Mouse (Mus musculus): ENCODE results near the gene Med12l. TPM values are rescaled to one million over a fixed set of nuclear protein-coding genes. Genes with fewer than 3 reads are reported as not detected.
A peak's percentile ranks its signal among the peaks of the same experiment; 100 is the strongest.

The Med12l gene
- polyA plus RNA-seq, 1 experiment from 2014 or later, result 3.5 TPM

DNA sequence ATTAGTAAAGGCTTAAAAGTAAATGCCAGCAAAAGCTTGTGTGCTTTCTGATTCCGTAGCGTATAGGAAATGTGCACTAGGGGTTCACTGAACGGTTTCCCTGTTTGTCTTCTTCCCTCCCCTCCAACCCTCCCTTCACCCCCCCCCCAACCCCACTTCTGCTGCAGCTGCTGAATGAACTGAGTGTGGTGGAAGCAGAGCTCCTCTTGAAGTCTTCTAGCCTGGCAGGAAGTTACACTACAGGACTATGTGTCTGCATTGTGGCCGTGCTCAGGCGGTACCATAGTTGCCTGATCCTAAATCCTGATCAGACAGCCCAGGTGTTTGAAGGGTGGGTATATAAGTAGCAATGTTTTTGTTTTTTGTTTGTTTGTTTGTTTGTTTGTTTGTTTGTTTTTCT is 229.3 kb downstream of the Med12l start:
- H3K4me2 ChIP-seq (ENCODE audit: low read depth), result no peak overlapping the region
- DNase-seq (ENCODE audit: low spot score) (no peak), ATAC-seq (ENCODE audit: insufficient read depth, low FRiP score, low TSS enrichment) (no peak)
- no peaks in the 10 kb centered on the region for H3K27me3 ChIP-seq (ENCODE audit: control insufficient read depth, insufficient read depth, low read length)
- no peaks in the 10 kb centered on the region for H3K4me1 ChIP-seq (ENCODE audit: control insufficient read depth, insufficient read depth, low read length)
- WGBS, result 81% methylated on average over 5 of the region's 5 CpGs
- H3K4me3 ChIP-seq (ENCODE audit: low read depth, low read length), result no peak overlapping the region
- H3K36me3 ChIP-seq (ENCODE audit: control insufficient read depth, insufficient read depth, low read length), result no peaks in the 10 kb centered on the region
- H3K9me3 ChIP-seq (ENCODE audit: control insufficient read depth, low read length), result no peaks in the 10 kb centered on the region
- no peak overlapping the region for H3K27ac ChIP-seq (ENCODE audit: low read depth, low read length)
- no peak overlapping the region for H3K9ac ChIP-seq (ENCODE audit: low read length)

DNA sequence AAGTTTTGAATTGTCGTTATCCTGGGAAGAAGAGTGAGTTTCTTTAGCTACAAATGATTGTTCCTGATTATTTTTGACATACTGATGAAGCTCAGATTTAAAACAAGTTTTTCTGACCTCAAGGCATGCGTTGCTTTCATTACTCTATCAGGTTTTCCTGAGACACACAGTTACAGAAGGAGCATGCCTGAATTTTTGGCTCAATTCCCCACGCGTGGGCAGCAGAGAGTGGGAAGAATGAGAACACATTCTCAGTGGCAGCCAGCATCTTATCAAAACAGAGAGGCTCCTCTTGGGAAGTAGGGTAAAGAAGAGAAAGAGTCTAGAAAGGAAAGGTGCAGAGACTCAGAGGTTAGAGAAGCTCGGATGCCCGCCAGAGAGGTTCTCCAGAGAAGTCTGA is 237.8 kb downstream of the Med12l start:
- no peak overlapping the region for H3K9ac ChIP-seq (ENCODE audit: low read length)
- no peak overlapping the region for H3K4me2 ChIP-seq (ENCODE audit: low read depth)
- no peaks in the 10 kb centered on the region for H3K27me3 ChIP-seq (ENCODE audit: control insufficient read depth, insufficient read depth, low read length)
- no peaks in the 10 kb centered on the region for H3K9me3 ChIP-seq (ENCODE audit: control insufficient read depth, low read length)
- no peak overlapping the region for H3K27ac ChIP-seq (ENCODE audit: low read depth, low read length)
- 84% methylated on average over 6 of the region's 6 CpGs for WGBS
- no peaks in the 10 kb centered on the region for H3K4me1 ChIP-seq (ENCODE audit: control insufficient read depth, insufficient read depth, low read length)
- ATAC-seq (ENCODE audit: insufficient read depth, low FRiP score, low TSS enrichment) (no peak), DNase-seq (ENCODE audit: low spot score) (no peak)
- no peak overlapping the region for H3K4me3 ChIP-seq (ENCODE audit: low read depth, low read length)
- no peaks in the 10 kb centered on the region for H3K36me3 ChIP-seq (ENCODE audit: control insufficient read depth, insufficient read depth, low read length)

DNA sequence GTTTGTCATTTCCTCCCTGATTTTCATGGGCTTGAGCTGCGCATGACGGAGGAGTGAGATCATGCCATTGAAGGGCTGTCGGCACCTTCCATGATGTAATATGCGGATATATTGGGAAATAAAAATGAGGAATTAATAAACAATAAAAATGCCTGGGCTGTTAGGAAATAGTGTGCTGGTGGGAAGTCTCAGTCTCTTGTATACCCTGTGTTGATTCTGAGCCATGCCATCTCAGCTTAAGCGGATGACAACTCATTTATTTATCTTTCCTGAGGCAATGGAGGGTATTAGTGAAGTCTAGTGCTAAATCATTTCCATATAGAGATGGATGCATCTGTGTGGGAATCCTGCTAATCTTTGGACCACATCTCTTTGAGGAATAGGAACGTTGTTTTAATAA is 242.4 kb downstream of the Med12l start:
- no peaks in the 10 kb centered on the region for H3K9me3 ChIP-seq (ENCODE audit: control insufficient read depth, low read length)
- no peak overlapping the region for H3K4me3 ChIP-seq (ENCODE audit: low read depth, low read length)
- WGBS, result 92% methylated on average over 6 of the region's 6 CpGs
- ATAC-seq (ENCODE audit: insufficient read depth, low FRiP score, low TSS enrichment) (no peak), DNase-seq (ENCODE audit: low spot score) (no peak)
- H3K27me3 ChIP-seq (ENCODE audit: control insufficient read depth, insufficient read depth, low read length), result no peaks in the 10 kb centered on the region
- no peaks in the 10 kb centered on the region for H3K4me1 ChIP-seq (ENCODE audit: control insufficient read depth, insufficient read depth, low read length)
- no peak overlapping the region for H3K9ac ChIP-seq (ENCODE audit: low read length)
- no peak overlapping the region for H3K27ac ChIP-seq (ENCODE audit: low read depth, low read length)
- no peaks in the 10 kb centered on the region for H3K36me3 ChIP-seq (ENCODE audit: control insufficient read depth, insufficient read depth, low read length)
- no peak overlapping the region for H3K4me2 ChIP-seq (ENCODE audit: low read depth)

DNA sequence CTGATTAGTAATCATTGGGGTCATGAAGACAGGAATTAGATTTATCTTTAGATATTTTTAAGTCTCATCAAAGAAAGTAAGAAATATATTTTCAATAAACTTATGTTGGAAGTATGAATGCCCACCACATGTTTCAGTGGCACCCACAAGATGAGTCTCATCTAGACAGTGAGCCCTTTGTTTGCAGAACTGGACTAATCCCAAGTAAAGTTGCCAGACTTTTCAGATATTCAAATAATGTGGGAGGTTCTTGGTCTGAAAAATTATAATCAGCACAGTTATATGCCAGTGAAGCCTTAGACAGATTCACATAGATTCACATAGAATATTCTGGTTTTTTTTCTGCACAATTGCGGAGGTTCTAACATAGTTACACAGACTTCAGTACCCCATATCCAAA is 244.8 kb downstream of the Med12l start:
- Histone ChIP-seq H3K4me2 (ENCODE audit: low read depth) (no peak overlapping the region), H3K9ac (ENCODE audit: low read length) (no peak overlapping the region), H3K9me3 (ENCODE audit: control insufficient read depth, low read length) (no peaks in the 10 kb centered on the region), H3K27me3 (ENCODE audit: control insufficient read depth, insufficient read depth, low read length) (no peaks in the 10 kb centered on the region), H3K4me3 (ENCODE audit: low read depth, low read length) (no peak overlapping the region), H3K4me1 (ENCODE audit: control insufficient read depth, insufficient read depth, low read length) (no peaks in the 10 kb centered on the region), H3K36me3 (ENCODE audit: control insufficient read depth, insufficient read depth, low read length) (no peaks in the 10 kb centered on the region), H3K27ac (ENCODE audit: low read depth, low read length) (no peak overlapping the region)
- 97% methylated on average over 1 of the region's 1 CpGs for WGBS
- ATAC-seq (ENCODE audit: insufficient read depth, low FRiP score, low TSS enrichment) (no peak), DNase-seq (ENCODE audit: low spot score) (no peak)

DNA sequence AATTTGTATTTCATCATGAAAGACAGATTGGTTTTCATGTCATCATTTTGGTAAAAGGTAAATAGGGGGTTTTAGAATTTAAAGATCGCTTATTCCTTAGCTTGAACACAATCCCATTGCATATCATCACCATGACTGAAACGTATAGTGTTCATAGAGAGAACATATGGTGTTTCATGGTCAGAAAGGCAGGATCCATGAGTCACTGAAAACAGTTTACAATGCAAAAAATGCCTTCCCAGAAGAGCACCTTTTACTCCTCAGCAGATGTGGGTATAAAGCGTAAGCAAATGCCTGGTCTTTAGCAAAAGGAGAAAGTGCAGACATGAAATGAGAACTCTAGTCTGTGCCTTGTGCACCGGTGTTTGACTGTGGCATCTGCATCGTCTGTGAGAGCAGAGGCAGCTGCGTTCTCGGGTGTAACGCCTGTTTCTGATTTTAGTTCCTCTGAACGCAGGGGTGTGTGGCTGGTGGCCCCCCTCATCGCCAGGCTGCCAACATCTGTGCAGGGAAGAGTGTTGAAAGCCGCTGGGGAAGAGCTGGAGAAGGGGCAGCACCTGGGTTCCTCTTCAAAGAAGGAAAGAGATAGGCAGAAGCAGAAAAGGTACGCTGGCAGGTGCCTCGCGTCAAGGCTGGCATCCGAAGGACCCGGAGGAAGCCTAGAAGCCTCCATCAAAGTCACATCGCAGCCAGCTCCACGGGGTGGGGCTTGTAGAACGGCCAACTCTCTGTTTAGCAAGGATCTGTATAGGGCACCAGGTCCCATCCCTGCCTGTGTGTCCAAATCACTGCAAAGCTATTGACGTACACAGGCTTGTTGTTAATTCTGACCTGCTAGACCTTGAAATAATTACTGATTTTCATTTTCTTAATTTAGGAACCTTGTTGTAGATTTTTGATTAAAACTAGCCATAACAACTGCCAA is 252.4 kb downstream of the Med12l start:
- Histone ChIP-seq H3K4me3 (ENCODE audit: low read depth, low read length) (no peak overlapping the region), H3K36me3 (ENCODE audit: control insufficient read depth, insufficient read depth, low read length) (no peaks in the 10 kb centered on the region), H3K9me3 (ENCODE audit: control insufficient read depth, low read length) (no peaks in the 10 kb centered on the region), H3K27me3 (ENCODE audit: control insufficient read depth, insufficient read depth, low read length) (no peaks in the 10 kb centered on the region), H3K4me2 (ENCODE audit: low read depth) (no peak overlapping the region), H3K27ac (ENCODE audit: low read depth, low read length) (no peak overlapping the region), H3K9ac (ENCODE audit: low read length) (no peak overlapping the region), H3K4me1 (ENCODE audit: control insufficient read depth, insufficient read depth, low read length) (peaks cover 10% of the 10 kb centered on the region)
- DNase-seq (ENCODE audit: low spot score) (no peak), ATAC-seq (ENCODE audit: insufficient read depth, low FRiP score, low TSS enrichment) (no peak)
- WGBS, result 83% methylated on average over 20 of the region's 20 CpGs

DNA sequence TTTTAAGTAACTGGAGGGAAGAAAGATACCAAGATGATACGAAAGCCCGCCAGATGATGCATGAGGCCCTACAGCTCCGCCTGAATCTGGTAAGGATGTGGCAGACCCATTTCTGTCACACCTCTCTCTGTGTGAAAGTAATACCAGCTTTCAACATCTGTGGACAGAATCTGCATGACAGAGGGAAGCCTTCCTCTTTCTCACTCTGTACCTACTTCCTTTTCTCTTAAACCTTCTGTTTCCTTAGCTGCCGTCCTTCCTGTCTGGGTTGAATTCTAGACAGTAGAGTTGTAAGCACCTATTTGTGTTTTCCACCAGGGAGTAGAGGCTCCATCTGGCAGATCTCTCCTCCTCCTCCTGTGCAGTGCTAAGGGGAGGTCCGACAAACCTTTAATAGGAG is 255.1 kb downstream of the Med12l start:
- no peaks in the 10 kb centered on the region for H3K36me3 ChIP-seq (ENCODE audit: control insufficient read depth, insufficient read depth, low read length)
- DNase-seq (ENCODE audit: low spot score) (no peak), ATAC-seq (ENCODE audit: insufficient read depth, low FRiP score, low TSS enrichment) (no peak)
- H3K4me3 ChIP-seq (ENCODE audit: low read depth, low read length), result no peak overlapping the region
- H3K27me3 ChIP-seq (ENCODE audit: control insufficient read depth, insufficient read depth, low read length), result no peaks in the 10 kb centered on the region
- WGBS, result 50% methylated on average over 5 of the region's 5 CpGs
- H3K27ac ChIP-seq (ENCODE audit: low read depth, low read length), result no peak overlapping the region
- no peaks in the 10 kb centered on the region for H3K9me3 ChIP-seq (ENCODE audit: control insufficient read depth, low read length)
- H3K4me1 ChIP-seq (ENCODE audit: control insufficient read depth, insufficient read depth, low read length), result peaks cover 10% of the 10 kb centered on the region
- no peak overlapping the region for H3K4me2 ChIP-seq (ENCODE audit: low read depth)
- no peak overlapping the region for H3K9ac ChIP-seq (ENCODE audit: low read length)

DNA sequence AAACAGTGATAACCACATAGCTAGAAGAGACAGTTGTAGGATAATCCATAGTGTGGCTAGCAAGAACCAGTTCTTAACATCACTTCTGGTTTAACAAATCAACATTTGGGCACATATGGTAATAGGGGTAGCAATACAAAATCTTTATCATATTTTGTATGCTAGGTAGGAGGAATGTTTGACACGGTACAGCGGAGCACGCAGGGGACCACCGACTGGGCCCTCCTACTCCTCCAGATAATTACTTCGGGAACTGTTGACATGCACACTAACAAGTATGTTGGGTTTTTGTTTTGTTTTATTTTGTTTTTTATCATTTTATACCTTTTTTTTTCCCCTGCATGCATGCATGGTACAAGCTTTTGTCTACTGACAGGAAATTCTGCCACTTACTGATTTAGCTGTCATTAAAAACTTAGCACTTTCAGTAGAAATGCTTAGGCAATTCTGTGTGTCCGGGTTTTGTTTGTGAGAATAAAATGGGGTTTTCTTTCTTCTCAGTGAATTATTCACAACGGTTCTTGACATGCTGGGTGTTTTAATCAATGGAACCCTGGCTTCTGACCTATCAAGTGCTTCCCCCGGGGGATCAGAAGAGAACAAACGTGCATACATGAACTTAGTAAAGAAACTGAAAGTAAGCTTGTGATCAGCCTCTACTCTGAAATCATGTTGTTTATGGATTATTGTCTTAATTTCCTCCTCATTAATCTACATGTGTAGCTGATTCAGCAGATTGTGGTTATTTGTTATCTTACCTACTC is 256.3 kb downstream of the Med12l start:
- Histone ChIP-seq H3K4me3 (ENCODE audit: low read depth, low read length) (no peak overlapping the region), H3K4me2 (ENCODE audit: low read depth) (no peak overlapping the region), H3K4me1 (ENCODE audit: control insufficient read depth, insufficient read depth, low read length) (peaks cover 10% of the 10 kb centered on the region), H3K9ac (ENCODE audit: low read length) (no peak overlapping the region), H3K27me3 (ENCODE audit: control insufficient read depth, insufficient read depth, low read length) (no peaks in the 10 kb centered on the region), H3K27ac (ENCODE audit: low read depth, low read length) (no peak overlapping the region), H3K9me3 (ENCODE audit: control insufficient read depth, low read length) (no peaks in the 10 kb centered on the region), H3K36me3 (ENCODE audit: control insufficient read depth, insufficient read depth, low read length) (no peaks in the 10 kb centered on the region)
- WGBS, result 41% methylated on average over 9 of the region's 9 CpGs
- DNase-seq (ENCODE audit: low spot score), result no peak
- peak; percentile 60; the same call in 1 of the 2 replicates for ATAC-seq (ENCODE audit: insufficient read depth, low FRiP score, low TSS enrichment)

DNA sequence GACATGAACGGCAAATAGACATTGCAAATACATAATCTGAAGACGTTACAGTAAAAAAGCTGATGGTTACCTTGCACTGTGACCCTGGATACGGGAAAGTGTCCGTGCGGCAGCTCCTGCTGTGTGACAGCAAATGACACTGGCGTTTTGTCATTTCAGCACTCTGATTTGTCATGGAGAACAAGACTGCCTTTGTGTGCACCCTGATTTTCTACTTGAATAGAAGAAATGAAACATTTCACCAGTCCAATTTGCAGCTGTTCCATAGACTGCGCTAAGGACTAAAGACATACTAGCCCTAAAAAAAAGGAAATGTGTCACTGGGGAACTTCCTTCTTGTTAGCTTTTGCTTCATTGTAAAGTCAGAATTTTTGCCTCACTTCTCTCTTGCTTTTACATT is 257.1 kb downstream of the Med12l start, which contains the start of gene P2ry12:
TSS of gene P2ry12 (minus strand) at position 168 of the 400 bp plus-strand sequence.
- Histone ChIP-seq H3K4me1 (ENCODE audit: control insufficient read depth, insufficient read depth, low read length) (peaks cover 10% of the 10 kb centered on the region), H3K27ac (ENCODE audit: low read depth, low read length) (no peak within 1 kb of the TSS), H3K4me2 (ENCODE audit: low read depth) (no peak within 1 kb of the TSS), H3K27me3 (ENCODE audit: control insufficient read depth, insufficient read depth, low read length) (no peaks in the 10 kb centered on the region), H3K9ac (ENCODE audit: low read length) (no peak within 1 kb of the TSS), H3K4me3 (ENCODE audit: low read depth, low read length) (no peak within 1 kb of the TSS), H3K36me3 (ENCODE audit: control insufficient read depth, insufficient read depth, low read length) (no peaks in the 10 kb centered on the region), H3K9me3 (ENCODE audit: control insufficient read depth, low read length) (no peaks in the 10 kb centered on the region)
- WGBS, result 26% methylated on average over 7 of the region's 7 CpGs
- ATAC-seq (ENCODE audit: insufficient read depth, low FRiP score, low TSS enrichment) (peak; percentile 30), DNase-seq (ENCODE audit: low spot score) (peak; percentile 39)
